Mouse (Mus musculus): ENCODE results near the gene P2rx4.
A peak's percentile ranks its signal among the peaks of the same experiment; 100 is the strongest.

P2rx4 gene

DNA sequence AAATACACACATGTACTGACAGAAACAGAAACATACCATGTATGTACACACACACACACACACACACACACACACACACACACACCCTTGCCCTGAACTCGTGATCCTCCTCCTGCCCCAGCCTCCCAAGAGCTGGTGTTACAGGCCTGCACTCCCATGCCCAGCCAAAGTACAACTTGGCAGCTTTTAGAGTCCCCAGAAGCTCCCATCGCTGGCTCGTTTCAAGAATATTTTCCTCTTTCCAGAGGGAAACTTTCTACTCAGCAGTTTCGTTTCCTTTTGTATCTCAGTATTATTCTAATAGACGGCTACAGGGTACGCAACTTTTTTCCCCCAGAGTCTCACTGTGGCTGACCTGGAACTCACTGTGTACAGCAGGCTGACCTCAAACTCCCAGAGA lies 5.2 kb upstream of the P2rx4 start:
- no peak for DNase-seq (ENCODE audit: low read depth, low spot score)

DNA sequence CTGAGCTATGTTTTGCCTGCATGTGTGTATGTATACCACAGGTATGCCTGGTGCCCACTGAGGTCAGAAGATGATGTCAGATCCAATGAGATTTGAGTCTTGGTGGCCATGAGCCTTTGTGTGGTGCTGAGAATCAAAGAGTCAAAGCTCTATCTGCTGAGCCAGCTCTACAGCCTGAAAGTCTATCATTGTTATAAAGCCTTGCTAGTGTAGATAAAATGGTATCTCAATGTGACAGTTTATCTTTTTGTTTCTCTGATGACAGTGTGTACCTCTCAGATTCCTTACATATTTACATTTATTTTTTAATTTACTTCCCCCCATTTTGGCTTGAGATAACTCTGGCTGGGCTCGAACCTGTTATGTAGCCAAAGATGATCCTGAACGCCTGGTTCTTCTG lies 3.8 kb upstream of the P2rx4 start:
- no peak for DNase-seq (ENCODE audit: low read depth, low spot score)

DNA sequence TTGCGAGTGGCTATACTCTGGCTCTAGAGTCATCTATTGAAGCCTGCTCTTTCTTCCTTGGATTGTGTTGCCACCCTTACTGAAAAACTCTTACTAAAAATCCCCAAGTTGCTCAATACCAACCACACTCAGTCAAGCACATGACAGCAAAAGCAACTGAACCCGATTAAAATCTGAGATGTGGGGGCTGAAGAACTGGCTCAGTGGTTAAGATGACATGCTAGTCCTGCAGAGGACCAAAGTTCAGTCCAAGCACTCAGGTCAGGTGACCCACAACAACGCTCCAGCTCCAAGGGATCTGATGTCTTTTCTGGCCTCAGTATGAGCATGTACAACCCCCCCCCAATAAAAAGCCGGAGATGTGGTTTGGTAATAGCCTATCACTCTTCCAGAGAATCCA lies 2.8 kb upstream of the P2rx4 start:
- DNase-seq (ENCODE audit: low read depth, low spot score): no peak

DNA sequence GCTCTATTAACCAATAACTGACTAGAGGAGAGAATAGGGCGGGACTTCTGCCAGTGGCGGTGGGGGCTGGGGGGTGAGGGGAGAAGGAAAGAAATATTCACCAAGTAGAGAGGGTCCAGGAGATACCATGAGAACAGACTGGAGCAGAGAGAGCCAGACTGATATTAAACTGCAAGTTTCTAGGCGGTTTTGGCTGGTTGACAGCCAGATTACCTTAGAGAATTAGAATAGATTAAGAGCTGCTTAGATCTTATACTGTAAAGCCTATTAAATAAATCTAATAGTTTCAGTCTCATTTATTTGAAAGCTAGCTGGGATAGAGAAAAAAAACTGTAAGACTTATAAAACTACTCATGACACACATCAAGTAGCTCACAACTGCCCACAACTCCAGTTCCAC lies 2.2 kb upstream of the P2rx4 start:
- no peak for DNase-seq (ENCODE audit: low read depth, low spot score)

DNA sequence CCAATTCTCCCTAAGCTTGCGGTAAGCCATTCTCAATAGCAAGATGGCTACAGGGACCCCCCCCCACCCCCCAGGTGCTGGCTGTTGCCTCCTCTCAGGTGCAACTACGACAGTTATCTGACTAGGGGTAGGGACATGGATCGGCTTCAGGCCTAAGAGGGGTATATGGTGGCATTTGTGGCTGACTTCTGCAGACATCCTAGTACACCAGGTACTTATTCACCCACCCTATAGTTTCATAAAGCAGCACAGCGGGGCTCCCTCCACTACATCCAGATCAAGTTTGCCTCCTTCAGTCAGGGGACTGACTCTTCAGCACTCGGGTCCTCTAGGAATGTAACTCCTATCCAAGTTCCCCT lies 448 bp upstream of the P2rx4 start:
- no peak for DNase-seq (ENCODE audit: low read depth, low spot score)

DNA sequence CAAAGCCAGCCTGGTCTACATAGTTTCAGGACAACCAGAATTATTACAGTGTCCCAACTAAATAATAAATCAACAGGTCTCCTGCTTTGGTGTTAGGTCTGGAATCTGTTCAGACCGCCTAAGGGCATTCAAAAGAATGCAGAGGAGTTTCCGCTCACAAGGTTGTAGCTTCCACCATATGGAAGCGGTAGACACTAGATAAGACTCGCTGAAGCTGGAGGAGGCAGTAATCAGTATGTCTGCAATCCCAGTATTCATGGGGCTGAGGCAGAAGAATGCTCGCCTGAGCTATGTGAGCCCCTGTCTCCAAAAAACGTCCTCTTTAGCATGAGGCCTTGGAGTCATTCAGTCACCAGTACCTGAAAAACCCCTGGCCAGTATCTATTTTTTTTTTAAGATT lies 1.5 kb downstream of the P2rx4 start:
- DNase-seq (ENCODE audit: low read depth, low spot score): no peak

DNA sequence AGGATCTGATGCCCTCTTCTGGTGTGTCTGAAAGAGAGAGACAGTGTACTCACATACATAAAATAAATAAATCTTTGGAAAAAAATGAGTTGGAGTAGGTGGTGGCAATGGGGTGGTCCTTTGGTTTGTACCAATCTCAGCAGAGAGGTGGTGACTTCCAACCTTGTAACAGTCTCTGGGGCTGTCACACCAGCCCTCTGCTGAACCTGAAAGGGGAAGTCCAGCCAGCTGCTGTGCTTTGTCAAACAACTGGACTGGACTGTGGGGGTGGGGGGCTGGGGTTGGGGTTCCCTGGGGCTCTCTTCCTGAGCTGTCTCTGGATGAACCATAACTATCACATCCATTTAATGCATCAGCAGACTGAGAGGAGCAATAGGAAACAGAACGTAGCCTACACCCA lies 8.4 kb downstream of the P2rx4 start:
- no peak for DNase-seq (ENCODE audit: low read depth, low spot score)

DNA sequence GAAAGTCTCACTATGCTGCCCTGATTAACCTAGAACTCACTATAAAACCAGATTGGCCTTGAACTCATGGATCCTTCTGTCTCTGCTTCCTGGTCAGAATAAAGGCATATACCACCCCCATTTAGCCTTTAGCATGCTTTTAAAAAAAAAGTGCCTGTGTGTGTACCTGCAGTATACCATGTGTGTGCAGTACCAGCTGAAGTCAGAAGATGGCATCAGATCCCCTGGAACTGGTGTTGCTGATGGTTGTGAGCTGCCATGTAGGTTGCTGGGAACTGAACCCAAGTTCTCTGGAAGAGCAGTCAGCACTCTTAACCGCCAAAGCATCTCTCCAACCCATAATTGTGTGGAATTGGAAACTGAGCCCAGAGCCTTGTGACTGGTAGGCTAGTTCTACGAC lies 9.4 kb downstream of the P2rx4 start:
- peak; percentile 72 for DNase-seq (ENCODE audit: low read depth, low spot score)

DNA sequence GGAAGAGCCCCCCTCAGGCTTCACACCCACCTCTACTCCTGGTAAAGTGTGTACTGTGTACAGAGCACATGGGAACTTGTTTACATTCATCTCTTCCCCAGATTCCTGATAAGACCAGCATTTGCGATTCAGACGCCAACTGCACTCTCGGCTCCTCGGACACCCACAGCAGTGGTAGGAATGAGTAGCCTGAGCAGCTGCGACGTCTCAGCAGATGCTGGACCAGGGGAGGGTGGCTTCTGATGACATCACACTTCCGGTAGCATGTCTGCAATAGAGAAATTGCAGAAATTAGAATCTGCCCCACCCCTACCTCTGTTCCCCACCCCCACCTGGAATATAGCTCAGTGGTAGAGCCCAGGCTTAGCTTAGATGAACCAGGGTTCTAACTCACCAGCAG lies 11.1 kb downstream of the P2rx4 start:
- DNase-seq (ENCODE audit: low read depth, low spot score): no peak

DNA sequence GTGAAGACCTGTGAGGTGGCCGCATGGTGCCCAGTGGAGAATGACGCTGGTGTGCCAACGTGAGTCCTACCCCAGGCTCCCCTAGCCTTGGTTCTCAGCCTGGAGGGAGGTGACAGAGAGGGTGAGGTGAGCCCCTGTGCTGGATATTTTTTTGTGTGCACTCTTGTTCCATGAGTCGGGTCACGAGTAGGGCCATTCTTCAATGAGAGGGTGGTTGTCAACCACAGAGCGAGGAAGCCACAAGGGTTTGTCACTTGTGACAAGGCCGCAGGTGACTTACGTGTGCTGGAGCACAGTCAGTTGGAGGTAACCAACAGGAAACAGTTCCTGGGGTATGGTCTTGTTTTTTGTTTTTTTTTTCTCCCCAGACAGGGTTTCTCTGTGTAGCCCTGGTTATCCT lies 11.8 kb downstream of the P2rx4 start:
- DNase-seq (ENCODE audit: low read depth, low spot score): no peak

DNA sequence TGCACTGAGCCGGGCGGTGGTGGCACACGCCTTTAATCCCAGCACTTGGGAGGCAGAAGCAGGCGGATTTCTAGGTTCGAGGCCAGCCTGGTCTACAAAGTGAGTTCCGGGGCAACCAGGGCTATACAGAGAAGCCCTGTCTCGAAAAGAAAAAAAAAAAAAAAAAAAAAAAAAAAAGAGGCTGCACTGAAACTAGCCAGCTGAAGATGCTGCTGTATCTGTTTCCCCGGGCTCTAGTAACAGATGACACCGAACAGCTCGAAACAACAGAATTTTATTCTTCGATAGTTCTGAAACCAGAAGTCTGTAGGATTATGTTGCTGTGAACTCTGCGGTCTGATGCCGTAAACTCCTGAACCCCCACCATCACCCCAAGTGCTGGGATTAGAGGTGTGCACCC lies 18.1 kb downstream of the P2rx4 start:
- DNase-seq (ENCODE audit: low read depth, low spot score): no peak

DNA sequence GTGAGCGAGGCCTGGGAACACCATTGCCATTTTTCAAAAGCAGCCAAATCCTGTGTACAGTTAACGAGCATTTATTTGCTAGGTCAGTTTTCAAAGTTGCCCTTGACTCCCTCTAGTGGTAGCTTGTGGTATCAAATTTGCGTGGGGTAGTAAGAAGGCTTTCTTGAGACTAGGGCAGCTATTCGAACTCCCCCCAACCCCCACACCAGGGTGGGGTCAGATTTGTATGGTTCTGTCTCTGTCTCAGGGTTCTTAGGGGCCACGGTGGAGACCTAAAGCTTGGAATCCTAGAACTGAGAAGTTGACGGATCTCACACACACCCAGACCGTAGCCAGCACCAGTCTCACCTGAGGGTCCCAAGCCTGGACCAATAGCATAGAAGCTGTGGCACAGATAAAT lies 18.7 kb downstream of the P2rx4 start:
- DNase-seq (ENCODE audit: low read depth, low spot score): peak; percentile 87

DNA sequence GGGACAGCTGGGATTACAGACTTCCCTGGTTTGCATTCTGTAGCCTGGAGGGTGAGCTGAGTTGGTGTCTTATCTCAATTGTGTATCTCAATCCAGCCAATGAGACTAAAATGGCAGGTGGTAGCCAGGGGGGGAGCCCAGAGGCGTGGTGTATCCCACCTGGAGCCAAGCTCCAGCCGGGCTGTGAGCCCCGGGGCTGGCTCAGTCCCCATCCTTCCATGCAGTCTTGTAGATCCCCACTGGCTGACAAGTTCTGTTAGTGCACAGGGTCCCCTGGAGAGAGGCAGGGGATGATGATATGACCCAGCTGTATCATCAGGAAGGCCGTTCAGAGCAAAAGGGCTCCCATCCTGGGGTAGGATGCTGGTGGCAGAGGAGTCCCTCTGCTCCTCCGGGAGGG lies 19.3 kb downstream of the P2rx4 start:
- DNase-seq (ENCODE audit: low read depth, low spot score): no peak

DNA sequence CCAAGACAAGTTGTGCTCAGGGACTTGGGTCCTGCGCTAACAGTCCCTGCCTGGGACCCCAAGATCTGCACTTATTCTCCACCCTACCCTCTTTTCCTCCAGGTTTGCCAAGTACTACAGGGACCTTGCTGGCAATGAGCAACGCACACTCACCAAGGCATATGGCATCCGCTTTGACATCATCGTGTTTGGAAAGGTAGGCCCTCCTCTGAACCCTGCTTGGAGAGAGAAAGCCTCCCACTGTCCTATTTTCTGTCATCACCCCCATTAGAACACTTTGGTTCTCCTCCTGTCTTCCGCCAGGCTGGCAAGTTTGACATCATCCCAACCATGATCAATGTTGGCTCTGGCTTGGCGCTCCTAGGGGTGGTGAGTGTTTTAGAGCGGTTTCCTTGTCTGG lies 19.8 kb downstream of the P2rx4 start:
- no peak for DNase-seq (ENCODE audit: low read depth, low spot score)

DNA sequence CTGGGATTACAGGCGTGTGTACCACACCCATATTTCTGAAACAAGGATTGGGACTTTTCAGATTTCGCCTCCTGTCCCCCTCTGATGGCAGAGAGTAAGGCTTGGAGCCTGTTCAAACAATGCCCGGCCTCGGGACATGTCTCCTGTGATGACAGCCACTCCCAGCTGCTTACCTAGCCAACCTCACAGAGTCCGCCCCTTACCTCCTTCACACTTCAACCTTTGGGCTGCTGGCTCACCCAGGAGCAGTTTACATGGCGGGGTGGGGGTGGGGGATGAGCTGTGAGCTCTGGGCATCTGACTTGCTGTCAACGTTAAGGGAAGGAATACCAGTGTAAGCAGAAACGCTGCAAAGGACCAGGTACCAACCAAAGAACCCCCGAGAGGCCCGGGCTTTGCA lies 23.4 kb downstream of the P2rx4 start:
- DNase-seq (ENCODE audit: low read depth, low spot score): no peak

DNA sequence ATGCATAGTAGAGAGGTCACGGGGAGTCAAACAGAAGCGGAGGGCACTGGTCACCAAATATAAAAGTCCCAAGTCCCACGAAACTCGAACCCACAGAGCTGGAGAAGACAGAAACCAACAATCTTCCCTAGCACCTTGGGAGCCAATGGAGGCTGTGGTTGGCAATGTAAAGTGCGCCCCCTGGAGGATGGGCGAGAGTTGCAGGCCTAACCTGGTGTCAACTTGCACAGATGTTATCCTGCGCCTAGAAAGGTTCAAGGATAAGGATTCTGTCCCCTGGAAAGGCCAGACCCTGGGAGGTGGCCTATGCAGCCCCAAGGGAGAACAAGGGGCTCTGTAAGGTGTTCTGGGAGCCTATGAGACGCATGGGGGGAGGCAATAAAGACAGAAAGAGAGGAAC lies 24.0 kb downstream of the P2rx4 start:
- DNase-seq (ENCODE audit: low read depth, low spot score): peak; percentile 78

DNA sequence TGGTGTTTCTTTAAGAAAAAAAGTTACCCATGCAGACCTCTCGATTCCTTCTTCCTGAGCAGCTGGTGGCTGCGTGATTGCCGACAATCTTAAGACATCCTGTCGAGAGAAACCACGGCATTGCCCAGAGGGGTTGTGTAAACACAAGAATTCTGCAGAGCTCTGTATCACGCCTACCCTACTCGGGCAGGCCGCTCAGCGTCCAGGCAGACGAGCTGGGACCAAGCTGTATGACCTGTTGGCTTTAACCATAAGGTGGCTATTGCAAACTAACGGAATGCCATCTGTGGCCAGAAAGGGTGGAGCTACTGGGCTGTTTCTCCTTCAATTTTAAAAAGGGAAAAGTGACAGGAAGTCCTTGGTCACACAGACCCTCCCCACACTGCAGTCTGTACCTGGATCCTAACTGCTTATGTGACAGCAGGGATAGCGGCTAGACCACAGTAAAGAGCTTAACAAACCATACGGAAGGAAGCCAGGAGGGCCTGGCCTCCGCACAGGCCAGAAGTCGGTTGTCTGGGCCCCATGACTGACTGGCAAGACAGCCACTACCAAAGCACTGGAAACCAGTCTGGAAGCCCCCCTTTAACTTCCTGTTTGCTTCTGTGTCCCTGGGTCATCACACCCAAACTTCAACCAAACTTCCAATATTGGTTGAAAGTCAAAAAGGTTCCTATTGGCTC lies 24.8 kb downstream of the P2rx4 start:
- DNase-seq (ENCODE audit: low read depth, low spot score): no peak

DNA sequence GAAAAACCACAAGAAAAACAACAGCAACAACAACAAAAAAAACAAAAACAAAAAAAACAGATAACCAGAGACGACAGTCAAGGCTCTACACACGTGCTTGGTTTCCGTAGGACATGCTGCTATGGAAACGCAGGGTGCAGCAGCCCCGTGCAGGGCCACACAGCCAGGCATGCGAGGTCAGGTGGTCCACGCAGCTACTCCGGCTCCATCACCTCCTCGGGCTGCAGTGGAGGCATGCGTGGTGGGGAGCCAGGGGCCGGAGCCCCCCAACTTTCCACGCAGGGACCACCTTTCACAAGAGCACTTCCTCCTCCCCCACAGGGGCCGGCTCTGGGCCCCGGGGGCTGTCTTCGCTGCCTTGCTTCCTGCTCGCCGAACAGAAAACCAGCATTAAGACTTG lies 26.5 kb downstream of the P2rx4 start:
- peak; percentile 63 for DNase-seq (ENCODE audit: low read depth, low spot score)

DNA sequence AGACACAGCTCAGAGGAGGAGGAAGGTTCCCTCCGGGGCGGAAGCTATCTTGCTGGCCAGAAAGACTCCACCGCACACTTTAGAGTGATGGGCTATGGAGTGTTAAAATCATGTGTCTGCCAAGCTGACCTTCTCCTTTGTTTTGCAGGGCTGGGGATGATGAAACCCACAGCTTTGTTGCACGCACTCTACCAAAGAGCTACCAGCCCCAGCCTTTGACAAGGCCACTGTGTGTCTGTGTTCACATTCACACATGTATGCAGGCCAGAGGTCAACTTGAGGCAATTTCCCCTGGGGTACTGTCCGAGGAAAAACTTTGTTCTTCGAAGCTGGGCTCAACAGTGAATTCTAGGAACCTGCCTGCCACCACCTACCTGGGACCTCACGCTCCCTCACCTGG lies 28.5 kb downstream of the P2rx4 start:
- no peak for DNase-seq (ENCODE audit: low read depth, low spot score)

DNA sequence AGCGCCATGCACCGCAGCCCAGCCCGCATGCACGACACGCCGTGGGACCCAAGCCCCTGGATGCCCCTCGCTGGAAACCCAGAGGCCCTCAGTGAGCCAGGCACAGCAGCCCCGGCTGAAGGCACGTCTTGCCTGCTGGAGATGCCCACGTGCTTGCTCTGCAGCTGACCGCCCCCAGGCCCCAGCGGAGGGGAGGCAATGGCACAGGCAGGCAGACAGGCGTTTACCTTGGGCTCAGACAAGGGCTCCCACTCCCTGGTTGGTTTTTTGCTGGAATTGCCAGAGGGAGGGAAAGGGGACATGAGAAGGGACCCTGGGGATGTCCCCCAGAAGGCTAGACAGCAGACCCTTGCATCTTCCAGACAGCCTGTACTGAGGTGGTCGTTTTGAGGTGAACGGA lies 29.4 kb downstream of the P2rx4 start:
- DNase-seq (ENCODE audit: low read depth, low spot score): no peak

DNA sequence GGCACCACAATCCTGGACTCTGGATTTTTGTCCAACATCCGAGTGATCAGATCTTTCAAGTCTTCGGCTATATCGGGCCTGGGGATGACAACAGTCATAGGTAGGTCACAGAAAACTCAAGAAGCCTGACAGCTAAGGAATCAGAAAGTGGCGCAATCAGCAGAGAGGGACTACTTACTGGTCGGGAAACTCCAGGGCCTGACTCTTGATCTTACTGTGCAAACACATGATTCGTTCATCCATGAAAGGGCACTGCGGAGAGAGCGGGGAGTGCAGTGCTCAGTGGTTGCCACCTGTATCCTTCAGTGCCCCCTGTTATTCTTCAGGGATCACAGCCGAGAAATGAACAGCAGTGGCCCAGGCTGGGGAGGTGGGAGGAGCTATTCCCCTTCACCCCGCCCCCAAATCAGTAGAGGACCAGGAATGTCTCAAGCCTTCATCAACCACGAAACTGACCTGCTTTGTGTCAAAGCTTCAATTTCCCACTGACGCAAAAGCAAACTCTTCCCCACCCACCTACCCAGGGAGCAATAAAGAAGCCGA lies 36.6 kb downstream of the P2rx4 start:
- DNase-seq (ENCODE audit: low read depth, low spot score): peak; percentile 44

DNA sequence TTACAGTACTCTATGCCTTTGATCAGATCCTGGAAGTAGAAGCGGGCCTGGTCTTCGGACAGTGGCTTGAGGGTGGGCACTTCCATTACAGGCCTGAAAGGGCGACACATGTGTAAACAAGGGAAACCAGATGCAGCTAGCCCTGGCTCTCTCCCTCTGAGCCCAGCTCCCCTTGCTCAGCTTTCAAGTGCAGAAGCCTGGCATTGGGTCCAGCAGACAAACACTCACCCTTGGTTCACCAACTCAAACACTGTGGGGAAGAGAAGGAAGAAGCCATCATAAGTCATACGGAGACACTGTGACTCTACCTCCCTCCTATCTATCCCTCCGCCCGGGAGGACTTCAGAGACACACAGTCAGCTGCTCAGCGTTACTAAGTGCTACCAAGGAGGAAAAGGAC lies 40.6 kb downstream of the P2rx4 start:
- DNase-seq (ENCODE audit: low read depth, low spot score): no peak

DNA sequence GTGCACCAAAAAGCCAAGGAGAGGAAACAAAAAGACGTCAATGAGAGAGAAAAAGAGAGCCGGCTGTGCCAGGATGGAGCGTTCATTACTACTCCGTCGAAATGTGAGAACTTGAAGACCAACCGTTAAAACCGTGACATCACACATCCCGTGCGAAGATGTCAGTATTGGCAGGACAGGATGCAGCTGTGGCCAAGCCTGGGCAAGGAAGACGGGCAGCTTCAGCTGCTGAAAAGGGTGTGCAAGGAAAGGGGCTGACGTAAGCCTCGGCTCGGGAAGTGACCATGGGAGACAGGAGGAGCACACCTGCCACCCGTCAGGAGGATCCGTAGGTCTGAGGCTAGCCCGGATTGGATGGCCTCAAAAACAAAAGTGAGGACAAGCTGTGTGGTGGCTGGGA lies 47.1 kb downstream of the P2rx4 start:
- DNase-seq (ENCODE audit: low read depth, low spot score): no peak

DNA sequence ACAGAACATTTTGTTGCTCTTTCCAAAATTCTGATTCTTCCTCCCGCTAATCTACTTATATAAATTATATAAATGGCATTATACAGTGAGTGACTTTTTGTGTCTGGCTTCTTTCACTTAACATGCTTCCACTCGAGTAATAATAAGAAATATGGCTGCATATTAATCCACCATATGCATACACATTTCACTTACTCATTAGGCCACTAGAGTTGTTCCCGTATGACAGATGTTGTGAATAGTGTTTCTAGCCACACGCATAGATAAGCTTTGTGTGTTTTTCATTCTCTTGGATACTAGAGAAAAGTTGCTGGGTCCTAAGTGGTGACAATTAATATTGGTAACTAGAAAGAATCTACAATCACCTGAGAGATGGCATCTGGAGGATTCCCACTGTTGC lies 48.3 kb downstream of the P2rx4 start:
- no peak for DNase-seq (ENCODE audit: low read depth, low spot score)
